Mouse (Mus musculus): ENCODE measurements around the gene Dkc1.

GRCm38 (mm10) chrX:75102293-75102692, 6.6 kb downstream of the Dkc1 start:
- no peak for TF ChIP-seq CTCF (IDR thresholded peaks at IDR 0.05; ENCODE audit: low read depth)
- no peak for TF ChIP-seq EP300 (IDR thresholded peaks at IDR 0.05; ENCODE audit: low read depth)

Measured in liver, embryonic 14.5 days (tissue).